Mouse (Mus musculus): ENCODE measurements around the gene Lhx1.

DNA sequence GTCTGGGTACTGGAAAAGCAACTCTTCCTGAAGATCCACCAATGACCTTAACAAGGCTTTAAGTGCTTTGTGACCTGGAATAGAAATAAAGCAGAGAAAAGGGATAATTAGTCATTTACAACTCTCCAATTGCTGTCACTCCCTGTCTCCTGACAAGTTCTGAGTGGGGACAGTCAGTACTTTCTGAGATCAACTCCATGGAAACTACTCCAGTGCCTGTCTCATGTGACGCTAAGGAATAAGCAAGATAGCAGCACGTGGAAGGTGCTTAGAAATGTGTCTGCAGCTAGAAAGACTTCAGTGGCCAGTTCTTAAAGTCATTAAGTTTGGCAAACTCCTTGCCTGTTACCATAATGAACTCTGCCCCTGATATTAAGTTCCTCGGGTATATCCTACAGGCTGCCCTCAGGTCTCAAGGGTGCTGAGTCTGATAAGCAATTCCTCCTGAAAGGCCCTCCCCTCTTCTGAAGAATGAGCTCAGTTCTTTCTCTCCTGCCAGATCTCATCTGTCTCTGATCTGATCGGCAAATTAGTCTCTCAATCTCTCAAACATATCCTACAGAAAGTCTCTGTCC is 52.2 kb downstream of the Lhx1 start:
- TF ChIP-seq E2F4 (IDR thresholded peaks at IDR 0.05; ENCODE audit: insufficient read depth) (no peak), USF1 (IDR thresholded peaks at IDR 0.05; ENCODE audit: low read depth) (no peak), POLR2A (IDR thresholded peaks at IDR 0.05; ENCODE audit: insufficient read length, low read depth) (no peak), MYOD1 (IDR thresholded peaks at IDR 0.05; ENCODE audit: control insufficient read depth in 1 of 3, insufficient read length in 2 of 3, low read depth in 2 of 3) (no peak), SRF (IDR thresholded peaks at IDR 0.05; ENCODE audit: control insufficient read depth, insufficient read length, low read depth) (no peak), POLR2AphosphoS2 (IDR thresholded peaks at IDR 0.05; ENCODE audit: insufficient read length, low read depth) (no peak)

Measured in myocyte (in vitro differentiated cells).